Mouse (Mus musculus) mesoderm, embryonic 11.5 days (tissue): Measurements from ENCODE around the gene Samm50.

ENCODE experiments used
- DNase-seq: peaks from one replicate; pipeline ENCODE4 v3.0.0-alpha.2; 2012; ENCODE audit warnings: low read depth, low spot score

The Samm50 gene

GRCm38 (mm10) chr15:84211564-84211963, 19.5 kb downstream of the Samm50 start:
- no peak for DNase-seq

- DNase-seq: peak; percentile 93
These were observed 20.2 kb downstream of the Samm50 start for GRCm38 (mm10) chr15:84212031-84212755.

DNA sequence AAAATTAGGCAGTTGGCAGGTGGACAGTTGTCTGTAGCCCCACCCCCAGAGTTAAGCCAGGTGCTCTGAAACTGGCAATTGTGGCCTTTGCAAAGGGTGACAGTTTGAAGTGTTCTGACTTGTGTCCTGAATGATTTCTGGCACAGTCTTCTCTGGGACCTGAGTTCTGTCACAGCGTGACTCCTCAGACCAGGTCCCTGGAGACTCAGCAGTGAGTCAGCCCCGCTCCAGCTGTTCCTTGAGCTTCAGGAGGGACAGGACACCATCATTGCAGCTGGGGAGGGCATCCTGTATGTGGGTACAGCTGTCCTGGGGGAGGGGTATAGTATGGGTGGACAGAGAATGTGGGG, 20.7 kb downstream of the Samm50 start:
- no peak for DNase-seq

GRCm38 (mm10) chr15:84213162-84213739, 21.2 kb downstream of the Samm50 start:
- no peak for DNase-seq

- no peak for DNase-seq
These were observed 22.4 kb downstream of the Samm50 start for GRCm38 (mm10) chr15:84214476-84214875.

- DNase-seq: no peak
These were observed 23.2 kb downstream of the Samm50 start for GRCm38 (mm10) chr15:84215273-84215672.

- no peak for DNase-seq
These were observed 24.0 kb downstream of the Samm50 start for GRCm38 (mm10) chr15:84216026-84216425.

- DNase-seq: no peak
These were observed 24.5 kb downstream of the Samm50 start for GRCm38 (mm10) chr15:84216461-84217084.

DNA sequence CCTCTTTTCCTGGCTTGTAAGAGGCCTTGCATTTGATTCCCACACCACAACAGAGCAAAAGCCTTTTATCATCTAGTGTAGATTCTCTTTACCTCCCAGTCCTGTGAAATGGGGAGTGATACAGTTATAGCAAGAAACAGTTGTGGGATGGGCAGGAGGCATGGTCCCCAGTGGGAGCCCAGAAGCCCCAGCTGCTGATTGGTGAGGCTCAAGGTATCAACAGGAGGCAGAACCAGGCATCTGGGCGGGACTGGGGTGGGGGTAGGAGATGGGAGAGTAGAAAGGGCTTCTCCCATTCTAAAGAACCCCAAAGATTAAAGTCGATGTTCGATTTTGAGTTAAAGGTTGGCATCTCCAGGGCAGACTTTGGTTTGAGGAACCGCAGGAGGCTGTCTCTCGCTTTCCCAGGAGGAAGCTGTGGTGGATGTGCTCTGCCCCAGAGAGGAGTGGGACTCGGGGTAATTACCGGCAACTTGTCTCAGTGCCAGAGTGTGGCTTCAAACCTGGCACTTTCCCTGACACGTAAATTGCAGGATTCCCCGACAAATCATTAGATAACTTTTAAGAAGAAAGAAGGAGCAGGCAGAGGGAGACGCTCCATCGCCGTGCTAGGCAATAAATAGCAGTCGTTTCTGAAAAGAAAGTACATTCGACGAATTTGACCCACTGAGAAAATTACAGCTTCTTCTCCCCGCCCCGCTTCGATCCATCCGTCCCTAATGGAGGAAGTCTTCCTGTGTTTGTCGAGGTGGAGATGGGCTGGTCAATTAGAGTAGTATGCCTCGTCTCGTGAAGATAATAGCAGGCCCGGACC, 26.1 kb downstream of the Samm50 start:
- DNase-seq: no peak

GRCm38 (mm10) chr15:84218783-84219271, 26.8 kb downstream of the Samm50 start:
- DNase-seq: peak; percentile 69

- no peak for DNase-seq
These were observed 29.5 kb downstream of the Samm50 start for GRCm38 (mm10) chr15:84221539-84221938.

DNA sequence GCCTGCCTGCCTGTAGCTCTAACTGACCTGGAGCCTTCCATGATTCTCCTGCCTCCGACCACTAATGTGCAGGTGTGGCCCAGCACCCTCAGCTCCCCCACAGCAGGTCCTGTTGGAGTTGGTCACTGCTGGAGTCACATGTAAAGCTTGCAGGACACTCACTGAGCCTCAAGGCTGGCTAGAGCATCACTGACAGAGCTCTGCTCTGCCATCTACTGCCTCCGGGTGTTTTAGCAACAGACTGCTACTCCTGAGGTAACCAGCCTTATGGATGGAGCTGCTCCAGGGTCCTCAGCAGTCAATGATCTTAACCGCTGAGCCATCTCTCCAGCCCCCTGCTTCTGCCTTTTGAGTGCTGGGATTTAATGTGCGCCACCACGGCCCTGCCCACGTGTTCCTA, 31.4 kb downstream of the Samm50 start:
- no peak for DNase-seq

- no peak for DNase-seq
These were observed 32.7 kb downstream of the Samm50 start for GRCm38 (mm10) chr15:84224779-84225178.

- no peak for DNase-seq
These were observed 34.9 kb downstream of the Samm50 start for GRCm38 (mm10) chr15:84226918-84227317.

GRCm38 (mm10) chr15:84230661-84231060, 38.6 kb downstream of the Samm50 start:
- no peak for DNase-seq

DNA sequence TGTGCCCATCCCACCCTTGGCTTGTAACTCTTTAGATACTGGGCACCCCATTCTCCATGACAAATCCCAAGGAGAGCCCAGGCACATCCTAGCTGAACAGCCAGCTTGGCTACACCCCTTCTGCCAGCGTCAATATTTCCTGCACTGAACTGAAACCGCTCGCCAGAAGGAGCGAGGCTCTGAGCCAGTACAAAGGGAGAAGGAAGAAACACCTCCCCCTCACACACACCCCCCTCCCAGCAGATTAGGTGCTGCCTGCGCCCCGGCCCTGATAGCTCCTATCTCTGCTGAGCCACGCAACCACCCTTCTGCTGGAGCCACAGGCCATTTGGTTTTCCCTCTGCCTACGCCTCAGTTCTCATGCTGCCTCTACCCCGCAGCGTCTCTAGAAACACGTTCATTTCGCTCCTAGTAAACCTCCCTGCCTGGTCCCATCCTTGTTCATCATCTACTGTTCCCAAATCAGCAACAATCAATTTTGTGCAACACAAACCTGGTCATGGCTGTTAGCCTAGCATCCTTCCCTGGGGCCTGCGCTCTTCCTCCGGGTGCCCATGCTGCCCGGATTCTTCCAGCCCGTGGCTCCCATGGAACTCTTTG, 39.2 kb downstream of the Samm50 start:
- no peak for DNase-seq

DNA sequence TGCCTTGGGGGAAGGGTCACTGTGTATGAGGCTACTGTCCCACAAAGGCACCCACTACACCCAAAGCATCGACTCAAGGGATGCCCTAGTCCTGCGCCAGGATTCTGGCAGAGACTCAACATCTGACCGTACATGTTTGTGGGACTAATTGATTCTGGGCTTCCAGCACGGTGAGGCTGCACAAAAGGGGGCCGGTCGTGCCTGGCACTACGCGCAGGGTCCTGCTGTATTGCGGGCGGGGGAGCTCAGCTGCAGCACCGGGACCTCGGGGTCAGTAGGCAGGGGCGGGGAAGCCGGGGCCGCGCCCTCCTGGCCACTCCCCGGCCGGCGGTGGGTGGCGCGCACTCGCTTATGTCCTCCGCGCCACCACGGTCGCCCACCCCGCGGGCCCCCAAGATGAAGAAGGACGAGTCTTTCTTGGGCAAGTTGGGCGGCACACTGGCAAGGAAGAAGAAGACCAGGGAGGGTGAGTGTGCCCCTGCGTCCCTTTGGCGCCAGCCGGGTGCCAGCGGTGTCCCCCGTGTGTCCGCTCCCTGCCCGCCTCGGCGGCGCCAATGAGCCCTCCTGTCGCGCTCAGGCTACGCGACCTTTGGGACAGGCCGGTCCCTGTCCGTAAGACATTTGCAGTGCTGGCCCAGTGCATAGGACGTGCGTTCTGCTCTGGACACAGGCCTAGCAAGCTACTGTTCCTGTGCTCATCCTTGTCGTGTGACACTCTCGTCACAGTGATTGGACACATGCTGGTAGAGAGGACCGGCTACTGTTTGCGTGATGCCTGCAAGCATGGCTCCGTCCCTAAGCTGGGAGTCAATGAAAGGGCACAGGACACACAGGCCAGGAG, 39.9 kb downstream of the Samm50 start, which contains the start of gene Parvb:
Parvb (plus strand) TSS at position 323 of the 841 bp plus-strand sequence.
- no peak for DNase-seq

GRCm38 (mm10) chr15:84232609-84233008, 40.6 kb downstream of the Samm50 start:
- DNase-seq: no peak

DNA sequence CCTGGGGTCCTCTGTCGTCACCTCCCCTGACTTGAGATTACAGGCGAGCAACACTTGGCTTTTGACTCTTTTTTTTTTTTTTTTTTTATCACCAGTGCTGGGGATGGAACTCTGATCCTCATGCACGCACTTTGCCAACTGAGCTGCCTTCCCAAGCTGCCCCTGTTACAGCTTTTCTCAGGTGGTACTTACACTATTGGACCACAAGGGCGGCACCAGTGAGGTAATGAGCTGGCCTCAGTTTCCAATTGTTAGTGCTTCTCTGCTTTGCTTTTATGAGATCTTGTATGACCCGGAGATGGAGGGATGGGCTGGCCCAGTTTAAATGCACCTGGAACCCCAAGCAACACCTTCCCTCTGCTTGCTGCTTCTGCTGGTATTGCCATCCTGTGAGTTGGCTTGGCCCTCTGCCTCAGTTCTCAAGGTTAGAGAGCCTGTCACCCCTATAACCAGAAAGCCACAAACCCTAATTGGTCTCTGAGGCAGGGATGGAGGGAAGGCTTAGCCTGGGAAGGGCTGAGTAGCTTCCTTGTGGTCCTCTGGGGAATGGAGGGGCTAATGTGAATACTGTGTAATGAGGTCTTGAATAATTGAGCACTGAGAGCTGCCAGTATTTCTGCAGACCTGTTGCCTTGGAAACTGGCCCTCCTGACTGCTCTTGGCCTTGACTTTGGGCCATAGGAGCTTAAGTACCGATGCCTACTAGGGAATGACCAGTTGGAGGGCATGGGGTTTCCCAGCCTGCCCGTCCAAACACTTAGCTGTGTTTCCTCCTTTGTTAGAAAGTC, 42.9 kb downstream of the Samm50 start:
- no peak for DNase-seq

DNA sequence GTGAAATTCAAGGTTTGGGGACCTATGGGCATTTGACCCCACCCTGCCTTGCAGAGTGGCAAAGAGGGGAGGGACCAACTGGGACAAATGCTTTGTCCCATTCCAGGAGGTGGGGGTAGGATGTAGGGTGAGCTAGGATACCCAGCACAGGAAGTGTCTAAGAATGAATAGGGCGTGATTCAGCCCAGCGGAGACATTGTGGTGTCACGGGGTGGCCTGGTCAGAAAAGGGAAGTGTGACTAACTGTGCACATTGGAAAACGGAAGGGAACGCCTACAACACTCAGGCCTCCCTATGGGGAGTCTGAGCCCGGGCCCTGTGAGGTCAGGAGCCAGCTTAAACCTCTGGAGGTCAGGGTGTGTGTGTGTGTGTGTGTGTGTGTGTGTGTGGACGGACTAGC, 43.6 kb downstream of the Samm50 start:
- DNase-seq: no peak
